Mouse (Mus musculus) right cerebral cortex, postnatal 4 days (tissue): Measurements from ENCODE around the gene Lbp.

Source experiments
- DNase-seq: peaks from one replicate; pipeline ENCODE4 v3.0.0-alpha.2; 2022

The Lbp gene

DNA sequence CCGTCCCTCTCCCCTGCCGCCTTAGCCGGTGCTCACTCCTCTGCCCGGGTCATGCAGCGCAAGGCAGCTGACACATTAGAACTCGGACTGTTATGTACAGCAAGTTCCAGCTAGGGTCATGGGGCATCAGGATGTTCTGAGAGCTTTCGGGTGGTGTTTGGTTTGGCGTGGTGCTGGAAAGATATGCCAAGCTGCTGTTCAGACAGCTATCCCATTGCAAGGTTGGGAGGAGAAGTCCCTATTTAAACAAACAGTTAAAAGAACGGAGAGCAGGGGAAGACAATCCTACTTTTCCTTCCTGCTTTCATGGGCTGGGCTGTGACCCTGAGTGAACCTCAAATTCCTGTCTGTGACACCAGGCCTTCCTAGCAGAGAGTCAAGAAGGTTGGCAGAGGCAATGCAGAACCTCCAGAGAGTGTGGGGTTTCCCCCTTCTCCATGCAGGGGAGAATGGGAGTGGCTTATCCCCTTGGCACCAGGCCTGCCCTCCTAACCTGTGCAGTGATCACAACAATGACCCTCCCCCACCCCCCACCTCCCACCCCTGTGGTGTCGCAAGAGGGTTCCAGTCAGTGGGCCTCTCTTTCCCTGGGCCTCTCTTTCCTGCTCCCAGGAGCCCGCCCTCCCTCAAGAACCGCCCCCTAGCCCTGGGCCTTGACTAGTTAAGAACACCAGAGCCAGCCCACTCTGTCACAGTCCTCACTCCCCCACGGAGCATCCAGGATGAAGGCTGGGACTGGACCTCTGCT lies at the start of gene Lbp:
Gene Lbp, plus strand, starts transcription at position 546 of the 748 bp plus-strand sequence.
- no peak for DNase-seq

DNA sequence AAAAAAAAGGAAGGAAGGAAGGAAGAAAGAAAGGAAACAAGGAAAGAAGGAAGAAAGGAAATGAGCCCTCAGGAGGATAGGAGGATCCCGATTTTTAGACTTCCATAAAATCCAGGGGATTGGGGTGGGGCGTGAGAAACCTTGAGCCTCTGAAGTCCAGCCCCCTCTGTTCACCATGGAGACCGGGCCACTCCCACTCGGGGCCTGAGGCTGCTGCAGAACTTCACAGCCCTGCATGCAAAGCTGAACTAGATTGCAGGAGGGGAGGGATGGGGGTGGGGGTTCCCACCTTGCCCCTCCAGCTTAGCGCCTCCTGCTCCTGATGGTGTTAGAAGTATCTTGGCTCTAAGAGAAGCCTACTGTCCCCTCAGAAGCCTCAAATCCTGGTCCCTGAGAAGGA lies 49.4 kb upstream of the Lbp start:
- DNase-seq: no peak

DNA sequence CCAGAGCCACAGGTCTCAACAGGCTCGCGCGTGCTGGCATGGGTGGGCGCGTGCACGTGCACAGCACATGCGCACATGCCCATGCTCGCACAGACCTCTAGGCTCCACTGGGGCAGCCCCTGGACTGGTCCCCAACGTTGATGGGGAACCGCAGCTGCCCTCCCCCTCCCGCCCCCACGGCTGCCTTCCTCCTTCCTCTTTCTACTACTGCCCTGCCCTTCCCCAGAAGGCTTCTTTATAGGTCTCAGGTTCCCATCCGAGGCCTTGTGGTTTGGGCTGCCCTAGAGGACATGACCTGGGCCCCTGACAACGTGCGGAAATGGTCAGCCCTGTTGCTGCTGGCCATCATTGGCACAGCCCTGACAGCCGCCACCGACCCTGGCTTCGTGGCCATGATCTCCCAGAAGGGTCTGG lies 48.3 kb upstream of the Lbp start, which contains the start of gene Bpi:
Gene Bpi, plus strand, starts transcription at position 90 of the 414 bp plus-strand sequence.
- DNase-seq: no peak

- DNase-seq: peak; percentile 49
These were observed 47.5 kb upstream of the Lbp start for GRCm38 (mm10) chr2:158258781-158259180.

DNA sequence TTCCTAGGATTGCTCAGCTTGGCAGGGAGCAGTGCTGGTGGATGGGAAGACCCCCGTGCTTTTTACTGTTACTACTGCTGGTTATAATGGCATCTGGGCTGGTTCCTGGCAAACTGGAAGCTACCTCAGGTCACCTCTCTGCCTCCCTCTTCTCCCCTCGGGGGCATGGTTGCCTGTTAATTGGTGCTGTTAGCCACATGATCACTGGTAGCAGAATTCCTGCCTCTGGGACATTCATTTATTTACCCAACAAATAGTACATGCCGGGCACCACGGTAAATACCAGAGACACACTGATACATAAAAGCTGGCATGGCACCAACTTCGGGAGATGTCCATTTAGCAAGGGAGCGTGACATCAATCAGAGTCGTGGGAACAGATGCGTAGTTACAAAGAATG lies 46.8 kb upstream of the Lbp start:
- no peak for DNase-seq

- DNase-seq: no peak
These were observed 41.4 kb upstream of the Lbp start for GRCm38 (mm10) chr2:158264877-158265276.

- no peak for DNase-seq
These were observed 36.3 kb upstream of the Lbp start for GRCm38 (mm10) chr2:158270017-158270416.

DNA sequence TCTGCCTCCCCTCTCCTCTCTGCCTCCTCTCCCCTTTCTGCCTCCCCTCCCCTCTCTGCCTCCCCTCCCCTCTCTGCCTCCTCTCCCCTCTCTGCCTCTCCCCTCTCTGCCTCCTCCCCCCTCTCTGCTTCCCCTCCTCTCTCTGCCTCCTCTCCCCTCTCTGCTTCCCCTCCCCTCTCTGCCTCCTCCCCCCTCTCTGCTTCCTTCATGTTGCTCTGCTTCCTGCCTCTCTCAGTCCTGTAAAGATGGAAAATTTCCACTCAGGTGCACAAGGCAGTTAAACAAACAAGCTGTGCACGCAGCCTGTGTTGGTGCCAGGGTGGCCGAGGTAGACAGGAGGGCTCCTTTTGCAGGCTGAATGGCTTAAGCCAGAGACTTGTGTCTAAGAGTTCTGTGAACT lies 32.6 kb upstream of the Lbp start:
- no peak for DNase-seq

GRCm38 (mm10) chr2:158275349-158275748 lies 30.9 kb upstream of the Lbp start:
- DNase-seq: no peak

DNA sequence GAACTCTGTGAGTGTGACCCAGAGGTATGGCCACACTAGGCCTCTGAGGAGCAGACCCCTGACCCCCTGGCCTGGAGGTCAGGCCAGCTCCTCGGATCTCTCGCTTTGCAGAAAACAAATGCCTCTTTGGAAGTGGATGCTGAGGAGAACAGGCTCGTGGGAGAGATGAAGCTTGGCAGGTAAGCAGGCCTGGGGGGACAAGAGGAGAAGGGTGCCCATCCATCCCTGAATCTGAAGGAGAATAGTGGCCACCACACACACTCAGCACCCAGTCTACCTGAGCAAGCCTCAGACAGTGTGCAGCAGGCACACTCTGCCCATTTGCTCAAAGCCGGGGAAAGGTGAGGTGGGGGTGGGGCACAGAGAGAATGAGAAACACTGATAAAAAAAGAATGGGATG lies 30.5 kb upstream of the Lbp start:
- no peak for DNase-seq

DNA sequence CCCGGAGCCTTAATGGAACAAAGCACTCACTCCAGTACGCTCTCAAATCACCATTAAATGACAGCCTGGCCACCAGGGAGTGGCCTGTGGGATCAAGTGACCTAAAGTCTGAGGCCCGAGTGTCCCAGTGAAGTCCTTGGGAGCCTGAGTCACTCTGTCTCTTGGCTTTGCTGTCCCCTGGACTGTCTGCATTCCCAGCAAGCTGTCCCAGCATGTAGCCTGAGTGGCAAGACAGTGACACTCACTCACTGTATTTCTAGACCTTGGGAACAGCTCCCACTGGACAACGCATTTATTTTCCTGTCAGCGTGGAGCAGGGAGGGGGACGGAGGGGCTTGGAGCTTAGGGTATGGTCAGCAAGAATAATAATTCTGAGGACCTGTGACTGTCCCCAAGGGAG lies 29.8 kb upstream of the Lbp start:
- no peak for DNase-seq

- no peak for DNase-seq
These were observed 29.4 kb upstream of the Lbp start for GRCm38 (mm10) chr2:158276878-158277277.

DNA sequence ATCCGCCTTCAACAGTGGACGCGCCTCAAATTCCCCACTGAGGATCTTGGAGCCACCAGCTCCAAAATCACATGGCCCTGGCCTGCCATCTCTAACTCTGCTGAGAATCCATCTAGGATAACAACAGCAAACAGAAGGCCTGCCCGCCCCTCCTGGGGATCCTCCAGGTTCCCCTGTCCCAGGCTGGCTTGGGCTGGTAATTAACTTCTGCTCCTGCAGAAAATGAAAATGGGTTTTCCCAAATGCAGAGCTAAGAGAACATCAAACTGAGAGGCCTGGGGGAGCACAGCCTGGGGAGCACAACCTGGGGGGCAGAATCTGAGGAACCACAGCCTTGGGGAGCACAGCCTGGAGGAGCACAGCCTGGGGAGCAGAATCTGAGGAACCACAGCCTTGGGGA lies 26.6 kb upstream of the Lbp start:
- no peak for DNase-seq

GRCm38 (mm10) chr2:158281497-158282205 lies 24.6 kb upstream of the Lbp start:
- no peak for DNase-seq

DNA sequence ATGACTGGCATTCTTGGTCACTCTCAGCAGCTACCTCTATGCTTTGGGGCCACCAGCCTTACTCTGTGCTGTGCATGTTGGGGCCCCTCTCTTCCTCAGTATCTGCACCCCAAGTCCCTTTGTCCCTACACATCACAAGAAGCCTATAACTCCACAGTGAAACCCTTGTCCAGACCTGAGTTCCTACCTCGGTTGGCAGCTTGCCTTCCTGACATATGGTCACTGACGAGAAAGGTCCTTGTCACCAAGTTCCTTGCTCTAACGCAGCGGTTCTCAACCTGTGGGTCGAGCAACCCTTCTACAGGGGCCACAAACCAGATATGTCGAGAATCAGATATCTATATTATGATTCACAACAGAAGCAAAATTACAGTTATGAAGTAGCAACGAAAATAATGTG lies 23.2 kb upstream of the Lbp start:
- DNase-seq: no peak

DNA sequence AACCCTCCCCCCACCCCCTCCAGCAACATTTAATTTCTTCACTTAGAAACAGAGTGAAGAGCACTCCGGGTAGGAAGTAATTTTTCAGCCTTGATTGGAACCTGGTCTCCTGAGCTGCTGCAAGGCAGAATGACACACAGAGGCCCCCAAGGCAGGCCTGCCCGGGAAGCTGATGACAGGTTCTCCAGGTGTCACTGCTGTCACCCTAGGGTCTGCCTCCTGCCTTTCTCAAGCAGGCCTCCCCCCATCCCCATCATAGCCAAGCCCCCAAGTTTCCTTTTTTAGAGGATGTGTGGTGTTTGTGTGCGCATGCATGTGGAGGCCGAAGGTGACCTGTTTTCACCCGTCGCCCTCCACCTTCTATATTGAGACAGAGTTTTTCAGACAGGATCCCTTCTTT lies 22.5 kb upstream of the Lbp start:
- no peak for DNase-seq

DNA sequence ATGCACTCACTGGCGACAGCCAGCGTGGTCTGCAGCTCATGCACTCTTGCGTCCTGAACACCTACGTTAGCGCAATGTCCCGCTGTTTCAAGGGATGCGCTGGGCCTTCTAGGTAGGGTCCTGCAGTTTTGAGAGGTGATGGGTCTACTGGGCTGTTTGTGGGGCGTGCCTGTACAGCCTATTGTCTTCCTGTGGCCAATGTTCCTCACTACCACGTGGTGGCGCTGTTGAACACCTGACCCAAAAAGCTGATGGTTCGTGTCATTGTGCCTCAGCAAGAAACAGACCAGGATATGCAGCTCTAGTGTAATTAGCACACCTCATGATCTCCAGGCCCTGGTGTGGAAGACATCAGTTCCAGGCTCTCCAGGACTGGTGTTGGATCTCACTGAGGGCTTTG lies 21.7 kb upstream of the Lbp start:
- peak; percentile 43 for DNase-seq

GRCm38 (mm10) chr2:158285655-158286054 lies 20.6 kb upstream of the Lbp start:
- no peak for DNase-seq

- no peak for DNase-seq
These were observed 10.6 kb upstream of the Lbp start for GRCm38 (mm10) chr2:158295700-158296099.

- no peak for DNase-seq
These were observed 7.1 kb upstream of the Lbp start for GRCm38 (mm10) chr2:158299203-158299602.

- peak; percentile 31 for DNase-seq
These were observed 6.6 kb upstream of the Lbp start for GRCm38 (mm10) chr2:158299731-158300130.

GRCm38 (mm10) chr2:158302807-158303206 lies 3.5 kb upstream of the Lbp start:
- no peak for DNase-seq

GRCm38 (mm10) chr2:158306696-158307049 lies 380 bp downstream of the Lbp start:
- no peak for DNase-seq

- no peak for DNase-seq
These were observed 2.0 kb downstream of the Lbp start for GRCm38 (mm10) chr2:158308276-158308675.

DNA sequence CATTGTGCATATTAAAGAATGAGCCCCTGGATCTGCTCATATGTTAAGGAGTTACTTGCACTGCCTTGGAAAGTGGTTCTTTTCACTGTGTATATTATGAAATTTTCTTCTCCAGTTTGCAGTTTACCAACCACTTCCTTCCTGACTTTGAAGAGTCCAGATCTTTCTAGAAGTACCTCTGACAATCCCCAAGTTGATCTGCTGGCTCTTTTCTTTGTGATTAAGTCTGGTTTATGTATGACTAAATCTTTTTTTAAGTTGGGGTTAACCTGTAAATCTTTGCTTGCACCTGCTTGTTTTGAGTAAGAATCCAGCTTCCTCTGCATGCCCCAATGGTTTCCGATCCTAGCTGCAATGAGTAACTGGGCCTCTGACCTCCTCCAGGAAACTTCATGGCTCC lies 6.8 kb downstream of the Lbp start:
- DNase-seq: no peak
